Mouse (Mus musculus) adipose tissue, adult 10 weeks (tissue): ENCODE data around the gene Cpsf2. TPM values are rescaled to one million over a fixed set of nuclear protein-coding genes. Genes with fewer than 3 reads are reported as not detected.

Experiments
- polyA plus RNA-seq: library from polyadenylated mRNA; stranded (reverse); fragments of 350-450 nt; fragmentation: Illumina TruSeq; extraction: RNeasy Lipid Tissue Mini Kit (QIAGEN cat#74804); gene quantifications from one replicate; pipeline ENCODE4 v1.2.3, GENCODE M21; 2014; ENCODE audit warnings: low read depth, low replicate concordance

Cpsf2 gene
- polyA plus RNA-seq = 9.7 TPM

DNA sequence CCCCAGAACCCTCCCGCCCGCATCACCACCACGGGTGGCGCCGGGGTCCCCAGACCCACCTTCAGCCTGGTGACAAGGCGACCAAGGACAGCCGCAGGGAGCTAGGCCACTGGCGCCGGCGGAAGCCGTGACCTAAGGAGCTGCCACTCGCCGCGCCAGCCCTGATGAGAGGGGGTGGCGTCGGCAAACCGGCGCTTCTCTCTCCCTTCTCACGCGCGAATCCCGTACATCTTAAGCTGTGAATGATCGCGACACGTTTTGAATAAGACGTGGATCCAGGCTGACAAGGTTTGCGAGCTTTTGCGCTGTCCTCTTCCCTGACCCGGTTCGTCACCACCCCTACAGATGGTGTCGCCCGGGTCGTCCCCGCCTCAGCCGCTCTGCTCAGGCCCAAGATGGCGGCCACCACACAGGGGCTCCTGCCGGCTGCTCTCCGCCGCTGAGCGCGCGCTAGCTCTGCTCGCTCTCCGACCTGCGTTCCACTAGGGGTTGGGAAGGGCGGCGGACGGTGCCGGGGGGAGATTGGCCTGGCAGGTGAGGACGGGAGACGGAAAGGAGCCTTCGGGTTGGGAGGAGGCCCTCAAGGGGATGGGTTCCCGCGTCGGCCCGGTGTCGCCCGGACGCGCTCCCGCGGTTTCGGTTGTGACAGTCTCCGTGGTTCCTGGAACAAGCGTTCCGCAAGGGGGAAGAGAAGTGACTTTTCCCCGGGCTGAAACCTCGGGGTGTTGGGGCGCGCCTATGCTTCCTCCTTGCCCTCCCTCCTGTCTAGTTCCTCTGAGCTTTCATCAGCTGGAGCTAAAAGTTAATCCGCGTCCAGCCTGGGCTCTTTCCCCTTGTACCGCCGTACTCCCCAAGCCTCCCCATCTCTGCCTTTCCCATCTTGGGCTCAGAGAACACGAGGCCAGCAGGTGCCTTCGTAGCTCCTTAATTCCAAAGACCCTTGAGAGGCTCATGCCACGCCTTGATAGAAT is at the start of gene Cpsf2:
Cpsf2 (plus strand) TSS at position 388 of the 971 bp plus-strand sequence.

DNA sequence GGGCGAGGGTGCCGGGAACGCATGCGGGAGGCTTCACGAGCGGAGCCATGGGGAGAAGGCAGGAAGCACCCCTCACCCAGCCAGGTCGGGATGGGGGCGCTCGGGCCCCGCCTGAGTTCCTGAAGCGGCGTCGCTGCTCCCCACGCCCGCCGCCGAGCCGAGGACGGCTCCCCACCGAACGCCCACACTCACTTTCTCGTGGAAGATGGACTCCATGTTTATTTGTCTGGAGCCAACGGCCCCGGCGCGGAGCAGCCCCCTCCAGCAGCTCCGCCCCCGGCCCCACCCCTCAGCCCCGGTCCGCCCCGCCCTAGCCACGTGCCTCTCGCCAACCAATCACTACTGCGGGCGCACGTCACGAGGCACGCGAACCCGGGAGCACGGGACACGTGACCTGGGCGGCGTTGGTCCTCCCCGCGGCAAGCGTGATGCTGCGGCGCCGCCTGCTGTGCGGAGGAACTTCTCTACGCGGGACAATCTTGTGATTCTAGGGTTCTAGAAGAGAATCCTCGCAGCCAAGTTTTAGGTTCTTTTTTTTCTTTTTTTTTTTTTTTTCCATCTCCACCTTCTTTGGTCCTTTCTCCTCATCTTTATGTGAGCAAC is 17.7 kb upstream of the Cpsf2 start, which contains the start of gene Atxn3:
Atxn3 (minus strand) TSS at position 305 of the 603 bp plus-strand sequence.

Other genes starting within 250 kb of the Cpsf2 start
- gene Fbln5, start 156.9 kb upstream of the Cpsf2 start, polyA plus RNA-seq = 46.3 TPM
- gene Trip11, start 62.7 kb upstream of the Cpsf2 start, polyA plus RNA-seq = 11.9 TPM
- gene Atxn3, start 17.7 kb upstream of the Cpsf2 start, polyA plus RNA-seq = 16.0 TPM
- gene Slc24a4, start 152.7 kb downstream of the Cpsf2 start, polyA plus RNA-seq = 0.42 TPM